Mouse (Mus musculus): ENCODE measurements around the gene Shld2. TPM values are rescaled to one million over a fixed set of nuclear protein-coding genes. Genes with fewer than 3 reads are reported as not detected.

Gene Shld2
- polyA plus RNA-seq, 1 experiment = 2.7 TPM

DNA sequence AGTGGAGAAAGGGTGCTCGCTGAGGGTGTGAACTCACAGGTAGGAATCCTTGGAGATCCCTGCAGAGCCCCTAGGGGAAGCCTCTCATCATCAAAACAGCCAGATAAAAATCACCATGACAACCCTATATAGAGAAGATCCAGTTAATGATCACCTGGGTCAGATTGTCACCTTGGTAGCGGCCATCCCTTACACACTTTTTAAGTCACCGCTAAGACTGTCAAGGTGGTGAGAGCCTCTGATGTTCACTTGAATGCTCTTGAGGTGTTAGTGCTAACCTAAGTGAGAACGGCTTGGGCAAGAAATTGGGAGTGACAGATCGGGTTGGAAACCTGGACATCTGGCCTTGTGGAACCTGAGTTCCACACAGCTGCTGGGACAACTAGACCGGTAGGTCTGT is 91.0 kb downstream of the Shld2 start, which contains the start of gene Syt15:
TSS of gene Syt15 (plus strand) at position 301 of the 400 bp plus-strand sequence.
- no peak within 1 kb of the TSS for H3ac ChIP-seq (ENCODE audit: control insufficient read depth, insufficient read length, low read depth)
- no peaks in the 10 kb centered on the region for H3K79me3 ChIP-seq (ENCODE audit: low read depth)
- TF ChIP-seq FOSL1 (IDR thresholded peaks at IDR 0.05; ENCODE audit: insufficient read depth, low read length, poor library complexity, severe bottlenecking) = no peak
- TF ChIP-seq MYOG (IDR thresholded peaks at IDR 0.05; ENCODE audit: control insufficient read depth, extremely low read depth, insufficient read length) = no peak
- no peak for TF ChIP-seq CTCF (IDR thresholded peaks at IDR 0.05; ENCODE audit: control insufficient read depth, insufficient read depth, insufficient read length)
- no peak for TF ChIP-seq USF1 (IDR thresholded peaks at IDR 0.05; ENCODE audit: low read depth)
- TF ChIP-seq MYOD1 (IDR thresholded peaks at IDR 0.05; ENCODE audit: control insufficient read depth, insufficient read length, low read depth) = no peak
- no peak for TF ChIP-seq MAX (IDR thresholded peaks at IDR 0.05)
- TF ChIP-seq CEBPB (IDR thresholded peaks at IDR 0.05; ENCODE audit: low read depth) = no peak
- H3K27me3 ChIP-seq (ENCODE audit: control insufficient read depth, insufficient read depth, insufficient read length) = peaks cover 33% of the 10 kb centered on the region
- H3K36me3 ChIP-seq (ENCODE audit: control insufficient read depth, insufficient read depth) = no peaks in the 10 kb centered on the region
- H3K79me2 ChIP-seq (ENCODE audit: control insufficient read depth, insufficient read depth) = no peaks in the 10 kb centered on the region
- no peak within 1 kb of the TSS for H3K4me3 ChIP-seq (ENCODE audit: insufficient read depth, poor library complexity, severe bottlenecking)

- TF ChIP-seq MAX (IDR thresholded peaks at IDR 0.05) (no peak), CEBPB (IDR thresholded peaks at IDR 0.05; ENCODE audit: low read depth) (no peak), USF1 (IDR thresholded peaks at IDR 0.05; ENCODE audit: low read depth) (no peak), MYOD1 (IDR thresholded peaks at IDR 0.05; ENCODE audit: control insufficient read depth, insufficient read length, low read depth) (no peak), FOSL1 (IDR thresholded peaks at IDR 0.05; ENCODE audit: insufficient read depth, low read length, poor library complexity, severe bottlenecking) (no peak), CTCF (IDR thresholded peaks at IDR 0.05; ENCODE audit: control insufficient read depth, insufficient read depth, insufficient read length) (no peak)
- peaks cover 28% of the 10 kb centered on the region for H3K27me3 ChIP-seq (ENCODE audit: control insufficient read depth, insufficient read depth, insufficient read length)
- H3K79me3 ChIP-seq (ENCODE audit: low read depth) = no peaks in the 10 kb centered on the region
- H3ac ChIP-seq (ENCODE audit: control insufficient read depth, insufficient read length, low read depth) = no peak overlapping the region
- H3K36me3 ChIP-seq (ENCODE audit: control insufficient read depth, insufficient read depth) = no peaks in the 10 kb centered on the region
- H3K4me3 ChIP-seq (ENCODE audit: insufficient read depth, poor library complexity, severe bottlenecking) = no peak overlapping the region
- no peaks in the 10 kb centered on the region for H3K79me2 ChIP-seq (ENCODE audit: control insufficient read depth, insufficient read depth)
Observed at GRCm38 (mm10) chr14:34215451-34216127, 94.7 kb downstream of the Shld2 start.

DNA sequence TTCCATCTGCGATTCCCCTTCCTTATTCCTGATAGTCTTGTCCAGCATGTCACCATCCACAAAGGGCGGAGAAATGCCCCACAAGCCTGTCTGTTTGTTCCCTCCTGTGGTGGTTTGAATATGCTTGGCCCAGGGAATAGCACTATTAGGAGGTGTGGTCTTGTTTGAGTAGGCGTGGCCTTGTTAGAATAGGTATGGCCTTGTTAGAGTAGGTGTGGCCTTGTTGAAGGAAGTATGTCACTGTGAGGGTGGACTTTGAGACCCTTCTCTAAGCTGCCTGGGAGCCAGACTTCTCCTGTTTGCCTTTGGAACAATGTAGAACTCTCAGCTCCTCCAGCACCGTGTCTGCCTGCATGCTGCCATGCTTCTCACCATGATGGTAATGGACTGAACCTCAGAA is 100.4 kb downstream of the Shld2 start:
- H3K27me3 ChIP-seq (ENCODE audit: control insufficient read depth, insufficient read depth, insufficient read length) = peaks cover 6% of the 10 kb centered on the region
- no peak overlapping the region for H3ac ChIP-seq (ENCODE audit: control insufficient read depth, insufficient read length, low read depth)
- no peak for TF ChIP-seq USF1 (IDR thresholded peaks at IDR 0.05; ENCODE audit: low read depth)
- TF ChIP-seq MYOD1 (IDR thresholded peaks at IDR 0.05; ENCODE audit: control insufficient read depth, insufficient read length, low read depth) = no peak
- TF ChIP-seq CEBPB (IDR thresholded peaks at IDR 0.05; ENCODE audit: low read depth) = no peak
- TF ChIP-seq FOSL1 (IDR thresholded peaks at IDR 0.05; ENCODE audit: insufficient read depth, low read length, poor library complexity, severe bottlenecking) = no peak
- no peak for TF ChIP-seq MYOG (IDR thresholded peaks at IDR 0.05; ENCODE audit: control insufficient read depth, extremely low read depth, insufficient read length)
- no peak for TF ChIP-seq CTCF (IDR thresholded peaks at IDR 0.05; ENCODE audit: control insufficient read depth, insufficient read depth, insufficient read length)
- no peak for TF ChIP-seq MAX (IDR thresholded peaks at IDR 0.05)
- no peaks in the 10 kb centered on the region for H3K36me3 ChIP-seq (ENCODE audit: control insufficient read depth, insufficient read depth)
- H3K79me2 ChIP-seq (ENCODE audit: control insufficient read depth, insufficient read depth) = no peaks in the 10 kb centered on the region
- H3K4me3 ChIP-seq (ENCODE audit: insufficient read depth, poor library complexity, severe bottlenecking) = no peak overlapping the region
- H3K79me3 ChIP-seq (ENCODE audit: low read depth) = no peaks in the 10 kb centered on the region

DNA sequence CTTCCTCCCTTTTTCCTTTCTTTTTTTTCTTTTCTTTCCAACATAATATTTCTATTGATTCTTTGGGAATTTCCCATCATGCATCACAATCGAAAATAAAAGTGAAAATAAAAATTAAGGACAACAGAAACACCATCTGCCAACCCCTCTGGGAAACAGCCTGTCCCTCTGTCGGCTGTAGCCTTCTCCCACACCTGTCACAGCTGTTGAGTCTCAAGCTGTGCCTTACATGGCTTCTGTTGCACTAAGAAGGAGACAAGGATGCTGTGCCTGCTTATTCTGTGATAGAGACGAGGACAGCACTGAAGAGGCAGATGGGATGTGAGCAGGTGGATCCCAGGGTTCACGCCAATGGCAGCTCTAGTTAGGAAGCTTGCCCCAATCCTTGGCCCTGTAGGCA is 101.2 kb downstream of the Shld2 start:
- Histone ChIP-seq H3ac (ENCODE audit: control insufficient read depth, insufficient read length, low read depth) (no peak overlapping the region), H3K4me3 (ENCODE audit: insufficient read depth, poor library complexity, severe bottlenecking) (no peak overlapping the region), H3K27me3 (ENCODE audit: control insufficient read depth, insufficient read depth, insufficient read length) (peaks cover 6% of the 10 kb centered on the region), H3K36me3 (ENCODE audit: control insufficient read depth, insufficient read depth) (no peaks in the 10 kb centered on the region), H3K79me2 (ENCODE audit: control insufficient read depth, insufficient read depth) (no peaks in the 10 kb centered on the region), H3K79me3 (ENCODE audit: low read depth) (no peaks in the 10 kb centered on the region)
- TF ChIP-seq FOSL1 (IDR thresholded peaks at IDR 0.05; ENCODE audit: insufficient read depth, low read length, poor library complexity, severe bottlenecking) (no peak), CTCF (IDR thresholded peaks at IDR 0.05; ENCODE audit: control insufficient read depth, insufficient read depth, insufficient read length) (no peak), CEBPB (IDR thresholded peaks at IDR 0.05; ENCODE audit: low read depth) (no peak), MYOG (IDR thresholded peaks at IDR 0.05; ENCODE audit: control insufficient read depth, extremely low read depth, insufficient read length) (no peak), USF1 (IDR thresholded peaks at IDR 0.05; ENCODE audit: low read depth) (no peak), MYOD1 (IDR thresholded peaks at IDR 0.05; ENCODE audit: control insufficient read depth, insufficient read length, low read depth) (no peak), MAX (IDR thresholded peaks at IDR 0.05) (no peak)

DNA sequence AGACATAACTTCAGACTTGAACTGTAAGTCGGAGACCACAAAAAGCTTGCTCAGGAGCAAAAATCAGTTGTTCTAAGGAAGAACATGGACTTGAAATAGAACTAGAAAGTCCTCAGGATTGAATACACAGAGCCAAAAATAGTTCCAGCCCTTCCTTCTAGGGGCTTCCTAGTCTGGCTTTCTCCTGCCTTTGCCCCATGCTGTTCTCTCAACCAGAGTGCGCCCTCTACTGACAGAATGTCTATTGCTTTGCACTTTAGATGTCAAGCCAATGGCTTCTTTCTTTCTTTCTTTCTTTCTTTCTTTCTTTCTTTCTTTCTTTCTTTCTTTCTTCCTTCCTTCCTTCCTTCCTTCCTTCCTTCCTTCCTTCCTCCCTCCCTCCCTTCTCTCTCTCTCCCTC is 101.6 kb downstream of the Shld2 start:
- H3K4me3 ChIP-seq (ENCODE audit: insufficient read depth, poor library complexity, severe bottlenecking) = no peak overlapping the region
- H3K79me3 ChIP-seq (ENCODE audit: low read depth) = no peaks in the 10 kb centered on the region
- peaks cover 7% of the 10 kb centered on the region for H3K27me3 ChIP-seq (ENCODE audit: control insufficient read depth, insufficient read depth, insufficient read length)
- no peak overlapping the region for H3ac ChIP-seq (ENCODE audit: control insufficient read depth, insufficient read length, low read depth)
- TF ChIP-seq CTCF (IDR thresholded peaks at IDR 0.05; ENCODE audit: control insufficient read depth, insufficient read depth, insufficient read length) (peak; percentile 6), FOSL1 (IDR thresholded peaks at IDR 0.05; ENCODE audit: insufficient read depth, low read length, poor library complexity, severe bottlenecking) (no peak)
- H3K79me2 ChIP-seq (ENCODE audit: control insufficient read depth, insufficient read depth) = no peaks in the 10 kb centered on the region
- H3K36me3 ChIP-seq (ENCODE audit: control insufficient read depth, insufficient read depth) = no peaks in the 10 kb centered on the region

DNA sequence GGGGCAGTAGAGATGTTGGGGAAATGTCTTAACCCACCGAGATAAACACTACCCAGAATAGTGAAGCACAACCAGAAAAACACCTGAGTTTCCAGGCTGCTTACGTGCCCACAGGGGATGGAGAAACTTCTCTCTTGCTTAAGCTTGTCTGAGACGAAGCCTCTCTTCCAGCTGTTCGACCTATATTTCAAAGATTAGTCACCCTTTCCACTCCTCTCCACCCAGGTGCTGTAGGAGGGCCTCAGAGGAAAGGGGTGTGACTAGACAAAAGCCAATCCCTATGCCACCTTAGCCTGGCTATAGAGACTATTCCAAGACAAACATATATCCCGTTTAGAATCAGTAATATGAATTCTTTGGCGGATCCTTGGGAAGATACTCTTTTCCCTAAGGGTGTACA is 102.3 kb downstream of the Shld2 start:
- Histone ChIP-seq H3K27me3 (ENCODE audit: control insufficient read depth, insufficient read depth, insufficient read length) (peaks cover 14% of the 10 kb centered on the region), H3K4me3 (ENCODE audit: insufficient read depth, poor library complexity, severe bottlenecking) (no peak overlapping the region), H3K79me2 (ENCODE audit: control insufficient read depth, insufficient read depth) (no peaks in the 10 kb centered on the region), H3K79me3 (ENCODE audit: low read depth) (no peaks in the 10 kb centered on the region), H3ac (ENCODE audit: control insufficient read depth, insufficient read length, low read depth) (no peak overlapping the region), H3K36me3 (ENCODE audit: control insufficient read depth, insufficient read depth) (no peaks in the 10 kb centered on the region)
- no peak for TF ChIP-seq FOSL1 (IDR thresholded peaks at IDR 0.05; ENCODE audit: insufficient read depth, low read length, poor library complexity, severe bottlenecking)
- TF ChIP-seq MYOG (IDR thresholded peaks at IDR 0.05; ENCODE audit: control insufficient read depth, extremely low read depth, insufficient read length) = no peak
- no peak for TF ChIP-seq USF1 (IDR thresholded peaks at IDR 0.05; ENCODE audit: low read depth)
- no peak for TF ChIP-seq CTCF (IDR thresholded peaks at IDR 0.05; ENCODE audit: control insufficient read depth, insufficient read depth, insufficient read length)
- TF ChIP-seq MAX (IDR thresholded peaks at IDR 0.05) = no peak
- no peak for TF ChIP-seq MYOD1 (IDR thresholded peaks at IDR 0.05; ENCODE audit: control insufficient read depth, insufficient read length, low read depth)
- no peak for TF ChIP-seq CEBPB (IDR thresholded peaks at IDR 0.05; ENCODE audit: low read depth)
